Mouse (Mus musculus) liver, postnatal 0 days (tissue): ENCODE results near the gene Shbg. TPM values are rescaled to one million over a fixed set of nuclear protein-coding genes. Genes with fewer than 3 reads are reported as not detected.

Source experiments
- ATAC-seq: fragments of 200-750 bp; cut with Nextera tagmentation; 2 replicates; pipeline ENCODE4 v1.8.0; 2017; ENCODE audit warnings: mild to moderate bottlenecking, moderate library complexity
- DNase-seq: peaks from one replicate; pipeline ENCODE4 v3.0.0-alpha.2; 2016
- H3K27ac ChIP-seq: fragments of 300-500 bp; sonication (generic); 2 replicates; pipeline ENCODE4 v1.5.1; 2014; ENCODE audit warnings: antibody characterized with exemption, moderate library complexity, mild to moderate bottlenecking, low read depth
- H3K27me3 ChIP-seq: fragments of 300-500 bp; sonication (generic); 2 replicates; pipeline ENCODE4 v1.6.1; 2014; ENCODE audit warnings: low read length, control low read depth, mixed read lengths; ENCODE audit not compliant: insufficient read depth
- H3K36me3 ChIP-seq: fragments of 300-500 bp; sonication (generic); replicated peaks from 2 replicates; pipeline ENCODE4 v1.6.1; 2014; ENCODE audit warnings: mild to moderate bottlenecking, control low read depth, low read length, moderate library complexity, mixed read lengths; ENCODE audit not compliant: insufficient read depth
- H3K4me1 ChIP-seq: fragments of 300-500 bp; sonication (generic); 2 replicates; pipeline ENCODE4 v1.6.1; 2014; ENCODE audit warnings: antibody characterized with exemption, mild to moderate bottlenecking, control low read depth; ENCODE audit not compliant: insufficient read depth
- H3K4me2 ChIP-seq: fragments of 300-500 bp; sonication (generic); 2 replicates; pipeline ENCODE4 v1.6.1; 2014; ENCODE audit warnings: low read depth, mild to moderate bottlenecking, low read length, moderate library complexity, mixed read lengths
- H3K4me3 ChIP-seq: fragments of 300-500 bp; sonication (generic); 2 replicates; pipeline ENCODE4 v1.5.1; 2014; ENCODE audit warnings: low read depth, low read length
- H3K9ac ChIP-seq: fragments of 300-500 bp; sonication (generic); replicated peaks from 2 replicates; pipeline ENCODE4 v1.6.1; 2014; ENCODE audit warnings: mild to moderate bottlenecking, moderate library complexity
- H3K9me3 ChIP-seq: fragments of 300-500 bp; sonication (generic); 2 replicates; pipeline ENCODE4 v1.6.1; 2016; ENCODE audit warnings: mild to moderate bottlenecking, control low read depth, low read length, mixed read lengths
- CTCF ChIP-seq: sonication (generic); IDR thresholded peaks from 2 replicates; pipeline ENCODE4 v1.5.1; 2016; ENCODE audit warnings: antibody characterized with exemption, low read depth
- EP300 ChIP-seq: IDR thresholded peaks from 2 replicates; pipeline ENCODE4 v1.6.1; 2016; ENCODE audit warnings: antibody characterized with exemption, low read depth, mild to moderate bottlenecking
- WGBS: fragments of 180-500 bp; shearing (Covaris S2); extraction: QIAGEN DNeasy Blood & Tissue Kit; methylation state at CpG from one replicate; pipeline ENCODE4 v1.1.7; 2014; ENCODE audit not compliant: insufficient replicate concordance; 5-methylcytosine and 5-hydroxymethylcytosine counted together
- polyA plus RNA-seq: library from polyadenylated mRNA; unstranded; fragments of >200 nt; fragmentation: Nextera tagmentation; extraction: Ambion mirVana; gene quantifications from 2 replicates; pipeline ENCODE4 v1.2.1, GENCODE M21; 2015

Gene Shbg
- polyA plus RNA-seq, 1 experiment from 2014 or later = 4.3 TPM

DNA sequence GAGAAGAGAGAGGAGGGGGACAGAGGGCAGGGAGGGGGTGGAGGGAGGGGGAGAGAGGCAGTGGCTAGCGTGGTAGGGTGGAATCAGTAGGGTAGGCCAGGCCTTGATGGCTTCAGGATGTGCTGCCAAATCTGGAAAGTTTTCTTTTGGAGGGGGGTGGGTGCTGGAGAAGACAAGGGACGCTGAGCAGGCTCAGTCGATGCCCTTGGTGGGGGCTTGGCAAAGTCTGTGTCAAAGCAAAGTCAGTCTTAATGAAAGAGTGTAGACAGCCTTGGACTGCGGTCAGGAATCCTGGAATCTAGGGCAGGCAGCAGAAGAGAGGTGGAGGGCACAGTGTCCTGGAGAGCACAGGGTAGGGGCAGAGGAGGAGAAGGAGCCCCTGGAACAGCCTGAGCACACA, 6.8 kb downstream of the Shbg start:
- peaks cover 8% of the 10 kb centered on the region for H3K4me1 ChIP-seq
- H3K27me3 ChIP-seq = no peaks in the 10 kb centered on the region

GRCm38 (mm10) chr11:69609416-69609815, 8.3 kb downstream of the Shbg start:
- Histone ChIP-seq H3K27me3 (peaks cover 7% of the 10 kb centered on the region; the same call in 1 of the 2 replicates), H3K27ac (no peak overlapping the region), H3K9me3 (no peaks in the 10 kb centered on the region), H3K9ac (no peak overlapping the region), H3K4me1 (peaks cover 18% of the 10 kb centered on the region), H3K36me3 (no peaks in the 10 kb centered on the region), H3K4me3 (no peak overlapping the region), H3K4me2 (no peak overlapping the region)
- TF ChIP-seq EP300 = peak; percentile 76
- no peak for TF ChIP-seq CTCF
- ATAC-seq (no peak), DNase-seq (no peak)
- WGBS = 45% methylated on average over 7 of the region's 7 CpGs

More for the DNA sequence above, 6.8 kb downstream of the Shbg start:
- 73% methylated on average over 4 of the region's 4 CpGs for WGBS
- TF ChIP-seq EP300 (no peak), CTCF (no peak)
- ATAC-seq (no peak), DNase-seq (no peak)
- no peak overlapping the region for H3K4me3 ChIP-seq
- no peak overlapping the region for H3K9ac ChIP-seq
- H3K36me3 ChIP-seq = no peaks in the 10 kb centered on the region
- no peak overlapping the region for H3K27ac ChIP-seq
- no peak overlapping the region for H3K4me2 ChIP-seq
- H3K9me3 ChIP-seq = no peaks in the 10 kb centered on the region

DNA sequence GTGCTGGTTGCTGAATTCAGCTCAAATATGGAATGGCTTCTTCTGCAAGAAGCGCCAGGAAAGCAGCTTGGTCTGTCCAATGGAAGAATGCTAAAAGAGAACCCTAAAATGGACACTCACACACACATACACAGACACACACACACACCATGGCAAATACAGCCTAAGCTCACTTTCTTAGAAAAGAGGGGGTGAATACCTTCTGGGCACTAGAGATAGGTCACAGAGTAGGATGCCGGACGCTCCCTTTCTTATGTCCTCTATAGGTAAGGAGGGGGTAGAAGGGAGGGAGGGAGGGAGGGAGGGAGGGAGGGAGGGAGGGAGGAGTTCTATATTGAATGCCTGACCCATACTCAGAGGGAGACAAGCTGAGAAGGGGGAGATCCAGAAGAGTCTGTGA, 9.2 kb downstream of the Shbg start:
- H3K27me3 ChIP-seq = peaks cover 7% of the 10 kb centered on the region; the same call in 1 of the 2 replicates
- DNase-seq (no peak), ATAC-seq (no peak)
- 62% methylated on average over 3 of the region's 3 CpGs for WGBS
- H3K9me3 ChIP-seq = no peaks in the 10 kb centered on the region
- H3K4me1 ChIP-seq = peaks cover 16% of the 10 kb centered on the region
- H3K27ac ChIP-seq = peak overlapping the region; percentile 7; the same call in 1 of the 2 replicates
- no peak for TF ChIP-seq EP300
- no peak for TF ChIP-seq CTCF
- no peaks in the 10 kb centered on the region for H3K36me3 ChIP-seq
- no peak overlapping the region for H3K4me2 ChIP-seq
- H3K4me3 ChIP-seq = no peak overlapping the region
- no peak overlapping the region for H3K9ac ChIP-seq

GRCm38 (mm10) chr11:69606832-69607231, 10.9 kb downstream of the Shbg start:
- Histone ChIP-seq H3K36me3 (no peaks in the 10 kb centered on the region), H3K4me2 (no peak overlapping the region), H3K9me3 (no peaks in the 10 kb centered on the region), H3K4me3 (no peak overlapping the region), H3K4me1 (peaks cover 24% of the 10 kb centered on the region), H3K27ac (no peak overlapping the region), H3K27me3 (peaks cover 7% of the 10 kb centered on the region; the same call in 1 of the 2 replicates), H3K9ac (no peak overlapping the region)
- TF ChIP-seq EP300 (no peak), CTCF (no peak)
- 76% methylated on average over 2 of the region's 2 CpGs for WGBS
- DNase-seq = no peak
- no peak for ATAC-seq

DNA sequence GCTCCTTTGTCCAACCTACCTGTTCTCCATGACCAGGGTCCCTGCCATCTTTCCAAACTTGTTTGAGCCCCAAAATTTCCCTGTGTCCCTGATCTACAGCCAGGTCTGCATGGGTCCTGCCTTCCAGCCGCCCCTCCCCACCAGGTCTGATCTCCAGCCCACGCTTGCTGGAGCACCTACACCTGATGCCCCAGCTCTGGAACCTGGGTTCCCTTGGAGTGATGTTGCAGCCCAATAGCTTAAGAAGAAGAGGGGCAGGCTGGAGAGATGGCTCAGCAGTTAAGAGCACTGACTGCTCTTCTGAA, 11.3 kb downstream of the Shbg start:
- H3K27me3 ChIP-seq = peaks cover 7% of the 10 kb centered on the region; the same call in 1 of the 2 replicates
- peak overlapping the region; percentile 67 for H3K9ac ChIP-seq
- H3K27ac ChIP-seq = peak overlapping the region; percentile 76
- TF ChIP-seq CTCF (no peak), EP300 (no peak)
- H3K36me3 ChIP-seq = no peaks in the 10 kb centered on the region
- WGBS = 68% methylated on average over 2 of the region's 2 CpGs
- peak overlapping the region; percentile 59 for H3K4me3 ChIP-seq
- DNase-seq (no peak), ATAC-seq (no peak)
- no peaks in the 10 kb centered on the region for H3K9me3 ChIP-seq
- H3K4me2 ChIP-seq = peak overlapping the region; percentile 100
- peaks cover 28% of the 10 kb centered on the region for H3K4me1 ChIP-seq

- no peaks in the 10 kb centered on the region for H3K9me3 ChIP-seq
- H3K4me2 ChIP-seq = peak within 1 kb of the TSS; percentile 100
- peak within 1 kb of the TSS; percentile 67 for H3K9ac ChIP-seq
- TF ChIP-seq EP300 (peak; percentile 38), CTCF (no peak)
- DNase-seq (peak; percentile 86), ATAC-seq (peak; percentile 89)
- H3K27ac ChIP-seq = peak within 1 kb of the TSS; percentile 76
- no peaks in the 10 kb centered on the region for H3K36me3 ChIP-seq
- WGBS = 2% methylated on average over 32 of the region's 32 CpGs
- H3K4me3 ChIP-seq = peak within 1 kb of the TSS; percentile 59
- peaks cover 7% of the 10 kb centered on the region; the same call in 1 of the 2 replicates for H3K27me3 ChIP-seq
- peaks cover 31% of the 10 kb centered on the region for H3K4me1 ChIP-seq
Observed at GRCm38 (mm10) chr11:69605726-69606490, 11.8 kb downstream of the Shbg start, which contains the start of gene Atp1b2. Gene Atp1b2 (minus strand): TSS chr11:69605942.
